Mouse (Mus musculus): ENCODE results near the gene Lbh. TPM values are rescaled to one million over a fixed set of nuclear protein-coding genes. Genes with fewer than 3 reads are reported as not detected.

Lbh gene
- polyA plus RNA-seq, 1 experiment from 2014 or later = 10.5 TPM

DNA sequence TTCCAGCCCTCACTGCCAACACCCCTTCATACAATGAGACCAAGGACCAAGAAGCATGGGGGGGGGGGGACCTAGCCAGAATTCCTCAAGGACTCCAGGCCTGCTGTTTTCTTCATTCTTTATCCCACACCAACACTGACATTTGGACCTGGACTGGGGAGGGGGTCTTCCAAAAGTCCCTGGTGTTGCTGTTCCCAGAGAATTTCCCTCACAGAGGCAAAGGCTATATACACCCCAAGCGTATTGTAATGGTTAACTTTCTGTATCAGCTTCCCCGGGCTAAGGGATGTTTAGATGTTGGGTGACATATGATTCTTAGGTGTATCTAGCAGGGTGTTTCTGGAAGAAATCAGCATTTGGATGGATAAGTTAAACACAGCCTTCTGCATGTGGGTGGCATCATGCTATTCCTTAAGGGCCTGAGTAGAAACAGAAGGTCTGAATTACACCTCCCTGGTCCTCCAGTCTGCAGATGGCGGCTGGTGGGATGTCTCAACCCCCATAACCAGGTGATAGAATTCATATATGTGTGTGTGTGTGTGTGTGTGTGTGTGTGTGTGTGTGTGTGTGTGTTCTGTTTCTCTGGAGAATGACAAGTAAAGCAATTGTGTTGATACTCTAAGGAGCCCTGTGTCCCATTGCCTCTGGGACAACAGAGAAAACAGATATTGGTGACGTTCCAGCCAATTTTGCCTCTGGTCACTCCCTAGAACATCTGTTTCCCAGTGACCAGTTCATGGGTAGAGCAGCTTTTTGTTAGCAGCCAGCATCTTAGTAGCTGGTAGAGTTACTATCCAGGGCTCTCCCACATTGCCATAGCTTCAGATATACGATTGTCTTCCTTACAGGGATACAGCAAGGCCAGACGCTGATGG is 35.9 kb downstream of the Lbh start:
- ATAC-seq (ENCODE audit: low FRiP score, low TSS enrichment) = no peak

DNA sequence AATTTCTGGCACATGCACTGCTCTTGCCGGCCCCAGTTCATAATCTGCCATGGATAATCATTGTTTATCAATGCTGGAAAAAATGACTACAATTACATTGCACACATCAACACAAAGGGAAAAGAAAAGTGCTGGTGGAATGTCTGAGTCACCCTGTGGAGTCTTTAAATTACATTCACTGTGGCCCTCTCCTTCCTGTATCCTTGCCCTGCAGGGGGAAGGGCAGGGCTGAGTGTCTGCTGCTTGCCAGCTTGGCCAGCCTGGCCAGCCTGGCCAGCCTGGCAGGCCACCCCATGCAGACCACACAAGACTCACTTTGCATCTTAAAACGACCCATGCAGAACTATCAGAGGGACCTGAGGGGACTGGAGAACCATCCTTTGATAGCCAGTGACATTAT is 37.4 kb downstream of the Lbh start:
- no peaks in the 10 kb centered on the region for H3K9me3 ChIP-seq (ENCODE audit: control insufficient read depth, low read length)
- no peak for ATAC-seq (ENCODE audit: low FRiP score, low TSS enrichment)
- no peaks in the 10 kb centered on the region for H3K27me3 ChIP-seq (ENCODE audit: control insufficient read depth, insufficient read depth, low read length)
- 0 out of 2 replicates have a peak, but pooled peaks cover 9% of the 10 kb centered on the region for H3K4me1 ChIP-seq (ENCODE audit: control insufficient read depth, insufficient read depth, low read length)
- no peak overlapping the region for H3K9ac ChIP-seq (ENCODE audit: low read depth, low read length)
- no peak overlapping the region for H3K4me2 ChIP-seq (replicated peaks; ENCODE audit: low read depth, low read length)
- WGBS = 68% methylated on average over 2 of the region's 2 CpGs
- H3K36me3 ChIP-seq (ENCODE audit: control insufficient read depth, insufficient read depth, low read length) = no peaks in the 10 kb centered on the region
- H3K27ac ChIP-seq (ENCODE audit: low read depth, low read length) = no peak overlapping the region
- H3K4me3 ChIP-seq (ENCODE audit: low read length) = no peak overlapping the region

More for the DNA sequence above, 35.9 kb downstream of the Lbh start:
- H3K9me3 ChIP-seq (ENCODE audit: control insufficient read depth, low read length) = no peaks in the 10 kb centered on the region
- WGBS = 78% methylated on average over 6 of the region's 6 CpGs
- no peak overlapping the region for H3K9ac ChIP-seq (ENCODE audit: low read depth, low read length)
- no peaks in the 10 kb centered on the region for H3K27me3 ChIP-seq (ENCODE audit: control insufficient read depth, insufficient read depth, low read length)
- H3K4me3 ChIP-seq (ENCODE audit: low read length) = no peak overlapping the region
- no peaks in the 10 kb centered on the region for H3K4me1 ChIP-seq (ENCODE audit: control insufficient read depth, insufficient read depth, low read length)
- no peak overlapping the region for H3K4me2 ChIP-seq (replicated peaks; ENCODE audit: low read depth, low read length)
- H3K36me3 ChIP-seq (ENCODE audit: control insufficient read depth, insufficient read depth, low read length) = no peaks in the 10 kb centered on the region
- H3K27ac ChIP-seq (ENCODE audit: low read depth, low read length) = no peak overlapping the region

DNA sequence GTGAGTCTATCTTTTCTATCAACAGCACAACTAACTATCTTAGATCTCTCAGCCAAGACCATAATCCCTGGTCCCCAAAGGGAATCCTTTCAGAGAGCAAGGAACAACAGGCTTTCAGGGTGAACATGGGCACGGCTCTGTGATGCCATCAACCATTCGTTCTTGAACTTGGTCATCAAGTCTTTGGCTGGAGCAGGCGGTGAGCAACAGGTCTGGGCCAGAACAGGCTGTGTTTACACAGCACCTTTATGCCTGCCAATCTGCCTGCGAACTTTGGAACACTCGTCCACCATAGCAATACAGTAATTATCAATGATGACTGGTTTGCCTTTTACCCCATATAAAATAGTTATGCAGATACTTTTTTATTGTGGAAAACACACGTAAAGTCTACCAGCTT is 38.9 kb downstream of the Lbh start:
- Histone ChIP-seq H3K4me3 (ENCODE audit: low read length) (no peak overlapping the region), H3K27ac (ENCODE audit: low read depth, low read length) (no peak overlapping the region), H3K4me1 (ENCODE audit: control insufficient read depth, insufficient read depth, low read length) (0 out of 2 replicates have a peak, but pooled peaks cover 9% of the 10 kb centered on the region), H3K9me3 (ENCODE audit: control insufficient read depth, low read length) (no peaks in the 10 kb centered on the region), H3K36me3 (ENCODE audit: control insufficient read depth, insufficient read depth, low read length) (no peaks in the 10 kb centered on the region), H3K4me2 (replicated peaks; ENCODE audit: low read depth, low read length) (no peak overlapping the region), H3K9ac (ENCODE audit: low read depth, low read length) (no peak overlapping the region), H3K27me3 (ENCODE audit: control insufficient read depth, insufficient read depth, low read length) (no peaks in the 10 kb centered on the region)
- WGBS = 93% methylated on average over 6 of the region's 6 CpGs
- ATAC-seq (ENCODE audit: low FRiP score, low TSS enrichment) = no peak

DNA sequence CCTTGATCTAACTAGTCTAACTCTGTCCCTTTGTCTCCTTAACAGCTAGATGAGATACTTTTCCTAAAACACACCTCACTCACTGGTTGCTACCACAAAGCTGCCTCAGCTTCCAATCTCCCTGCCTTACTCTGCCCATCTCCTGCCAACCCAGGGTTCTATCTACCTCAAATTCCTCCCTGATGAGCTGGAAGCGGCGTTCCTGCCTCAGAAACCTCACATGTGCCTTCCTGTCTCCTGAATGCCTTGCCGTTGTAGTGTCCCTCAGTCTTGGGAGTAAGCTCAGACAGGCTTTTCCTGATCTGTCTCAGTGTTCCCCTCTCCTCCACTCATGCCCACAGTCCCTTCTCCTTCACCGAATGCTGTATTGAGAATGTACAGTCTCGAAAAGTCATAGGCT is 40.8 kb downstream of the Lbh start:
- Histone ChIP-seq H3K27me3 (ENCODE audit: control insufficient read depth, insufficient read depth, low read length) (no peaks in the 10 kb centered on the region), H3K4me1 (ENCODE audit: control insufficient read depth, insufficient read depth, low read length) (0 out of 2 replicates have a peak, but pooled peaks cover 9% of the 10 kb centered on the region), H3K4me3 (ENCODE audit: low read length) (no peak overlapping the region), H3K4me2 (replicated peaks; ENCODE audit: low read depth, low read length) (no peak overlapping the region), H3K36me3 (ENCODE audit: control insufficient read depth, insufficient read depth, low read length) (no peaks in the 10 kb centered on the region), H3K27ac (ENCODE audit: low read depth, low read length) (no peak overlapping the region), H3K9ac (ENCODE audit: low read depth, low read length) (no peak overlapping the region), H3K9me3 (ENCODE audit: control insufficient read depth, low read length) (no peaks in the 10 kb centered on the region)
- whole genome bisulfite sequencing = 89% methylated on average over 5 of the region's 5 CpGs
- ATAC-seq (ENCODE audit: low FRiP score, low TSS enrichment) = no peak

DNA sequence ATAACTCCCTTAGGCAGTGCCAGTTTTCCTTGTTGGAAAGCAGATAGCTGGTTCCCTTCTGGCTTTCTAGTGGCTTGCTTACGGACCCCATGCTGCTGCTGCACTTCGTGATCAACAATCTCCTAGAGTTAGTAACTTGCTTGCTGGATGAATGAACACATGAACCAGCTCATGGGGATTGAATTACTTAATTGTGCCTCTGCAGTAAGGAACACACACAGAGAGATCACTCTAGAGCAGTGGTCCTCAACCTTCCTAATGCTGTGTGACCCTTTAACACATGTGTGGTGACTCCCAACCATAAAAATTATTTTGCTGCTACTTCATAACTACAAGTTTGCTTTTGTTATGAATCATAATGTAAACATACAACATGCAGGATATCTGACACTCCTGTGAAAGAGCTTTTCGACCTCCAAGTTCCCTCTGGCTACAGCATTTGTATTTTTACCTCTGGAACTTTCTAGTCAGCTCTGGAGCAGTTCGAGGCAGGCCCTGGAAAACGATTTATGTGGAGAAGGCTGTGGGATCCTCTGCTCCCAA is 41.5 kb downstream of the Lbh start:
- Histone ChIP-seq H3K9me3 (ENCODE audit: control insufficient read depth, low read length) (no peaks in the 10 kb centered on the region), H3K4me1 (ENCODE audit: control insufficient read depth, insufficient read depth, low read length) (0 out of 2 replicates have a peak, but pooled peaks cover 9% of the 10 kb centered on the region), H3K27ac (ENCODE audit: low read depth, low read length) (no peak overlapping the region; the same call in 1 of the 2 replicates), H3K4me2 (replicated peaks; ENCODE audit: low read depth, low read length) (no peak overlapping the region), H3K9ac (ENCODE audit: low read depth, low read length) (no peak overlapping the region), H3K36me3 (ENCODE audit: control insufficient read depth, insufficient read depth, low read length) (no peaks in the 10 kb centered on the region), H3K27me3 (ENCODE audit: control insufficient read depth, insufficient read depth, low read length) (no peaks in the 10 kb centered on the region), H3K4me3 (ENCODE audit: low read length) (no peak overlapping the region)
- 50% methylated on average over 5 of the region's 5 CpGs for whole genome bisulfite sequencing
- peak; percentile 68; the same call in 1 of the 2 replicates for ATAC-seq (ENCODE audit: low FRiP score, low TSS enrichment)

DNA sequence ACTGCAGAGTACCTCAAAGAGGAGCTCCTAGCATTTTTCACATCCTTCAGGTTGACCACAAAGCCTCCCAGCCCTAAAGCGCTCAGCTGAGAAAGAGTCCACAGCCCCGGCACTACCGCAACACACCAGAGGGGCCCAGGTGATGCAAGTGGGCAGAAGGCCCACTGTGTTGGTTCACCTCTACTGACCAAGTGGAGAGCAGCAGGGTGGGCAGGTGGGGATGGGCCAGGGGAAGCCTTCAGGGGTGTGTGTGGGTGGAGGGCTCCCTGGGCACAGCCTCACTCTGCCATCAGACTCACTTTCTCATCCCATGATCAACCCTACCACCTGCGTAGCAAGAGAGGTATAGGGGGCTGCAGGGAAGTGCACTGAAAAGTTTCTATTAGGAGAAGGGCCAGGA is 42.1 kb downstream of the Lbh start:
- Histone ChIP-seq H3K4me3 (ENCODE audit: low read length) (no peak overlapping the region), H3K27me3 (ENCODE audit: control insufficient read depth, insufficient read depth, low read length) (no peaks in the 10 kb centered on the region), H3K9me3 (ENCODE audit: control insufficient read depth, low read length) (no peaks in the 10 kb centered on the region), H3K36me3 (ENCODE audit: control insufficient read depth, insufficient read depth, low read length) (no peaks in the 10 kb centered on the region), H3K4me1 (ENCODE audit: control insufficient read depth, insufficient read depth, low read length) (0 out of 2 replicates have a peak, but pooled peaks cover 9% of the 10 kb centered on the region), H3K27ac (ENCODE audit: low read depth, low read length) (no peak overlapping the region), H3K4me2 (replicated peaks; ENCODE audit: low read depth, low read length) (no peak overlapping the region), H3K9ac (ENCODE audit: low read depth, low read length) (no peak overlapping the region)
- WGBS = 77% methylated on average over 4 of the region's 4 CpGs
- ATAC-seq (ENCODE audit: low FRiP score, low TSS enrichment) = no peak; the same call in 1 of the 2 replicates

DNA sequence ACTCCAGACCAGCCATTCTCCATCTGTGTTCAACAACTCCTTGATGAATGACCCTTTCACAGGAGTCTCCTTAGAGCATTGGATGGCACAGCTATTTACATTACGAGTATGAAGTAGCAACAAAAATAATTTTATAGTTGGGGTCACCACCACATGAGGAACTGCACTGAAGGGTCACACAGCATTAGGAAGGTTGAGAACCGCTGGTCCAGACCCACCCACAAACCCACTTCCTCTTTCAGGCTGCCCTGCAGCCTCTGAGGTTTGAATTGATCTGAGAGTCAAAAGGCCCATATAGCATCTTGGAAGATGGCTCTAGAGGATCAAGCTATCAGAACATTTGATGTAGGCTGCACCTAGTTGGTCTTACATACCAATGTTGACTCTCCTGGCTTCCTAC is 42.8 kb downstream of the Lbh start:
- Histone ChIP-seq H3K4me1 (ENCODE audit: control insufficient read depth, insufficient read depth, low read length) (0 out of 2 replicates have a peak, but pooled peaks cover 12% of the 10 kb centered on the region), H3K27me3 (ENCODE audit: control insufficient read depth, insufficient read depth, low read length) (no peaks in the 10 kb centered on the region), H3K27ac (ENCODE audit: low read depth, low read length) (no peak overlapping the region), H3K9me3 (ENCODE audit: control insufficient read depth, low read length) (no peaks in the 10 kb centered on the region), H3K4me3 (ENCODE audit: low read length) (no peak overlapping the region), H3K36me3 (ENCODE audit: control insufficient read depth, insufficient read depth, low read length) (no peaks in the 10 kb centered on the region), H3K9ac (ENCODE audit: low read depth, low read length) (no peak overlapping the region), H3K4me2 (replicated peaks; ENCODE audit: low read depth, low read length) (no peak overlapping the region)
- 73% methylated on average over 2 of the region's 2 CpGs for WGBS
- no peak for ATAC-seq (ENCODE audit: low FRiP score, low TSS enrichment)

DNA sequence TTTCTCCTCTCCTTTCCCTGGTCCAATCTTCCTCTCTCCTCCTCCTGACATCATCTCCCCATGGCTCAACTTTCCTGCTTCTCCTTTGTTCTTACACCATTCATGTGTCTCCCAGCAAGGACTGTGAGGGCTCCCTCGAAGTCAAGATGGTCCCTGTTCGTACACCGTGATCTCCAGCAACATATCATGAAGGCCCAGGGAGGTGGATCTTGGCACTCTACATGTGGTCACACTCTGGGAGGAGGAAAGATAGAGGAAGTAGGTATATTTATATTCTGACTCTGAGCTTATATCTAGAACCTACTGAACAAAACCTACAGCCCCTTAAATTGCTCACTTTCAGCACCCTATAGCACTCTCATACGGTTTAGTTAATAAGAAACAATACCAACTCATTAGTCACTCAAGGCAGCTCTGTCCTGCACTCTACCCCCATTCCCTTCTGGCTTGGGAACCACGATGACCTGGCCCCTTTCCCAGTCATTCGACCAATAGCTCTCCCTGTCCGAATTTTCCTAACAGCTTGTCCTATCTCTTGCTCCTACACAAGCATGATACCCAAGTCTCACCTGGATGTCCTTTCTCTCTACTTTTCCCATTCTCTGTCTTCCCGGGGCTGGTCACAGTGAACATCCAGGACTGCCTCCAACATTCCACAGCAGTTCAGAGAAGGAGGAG is 44.0 kb downstream of the Lbh start:
- H3K4me2 ChIP-seq (replicated peaks; ENCODE audit: low read depth, low read length) = no peak overlapping the region
- no peaks in the 10 kb centered on the region for H3K36me3 ChIP-seq (ENCODE audit: control insufficient read depth, insufficient read depth, low read length)
- WGBS = 84% methylated on average over 8 of the region's 8 CpGs
- H3K27ac ChIP-seq (ENCODE audit: low read depth, low read length) = no peak overlapping the region
- ATAC-seq (ENCODE audit: low FRiP score, low TSS enrichment) = no peak
- no peak overlapping the region for H3K9ac ChIP-seq (ENCODE audit: low read depth, low read length)
- no peaks in the 10 kb centered on the region for H3K27me3 ChIP-seq (ENCODE audit: control insufficient read depth, insufficient read depth, low read length)
- H3K4me3 ChIP-seq (ENCODE audit: low read length) = no peak overlapping the region
- no peaks in the 10 kb centered on the region for H3K9me3 ChIP-seq (ENCODE audit: control insufficient read depth, low read length)
- 0 out of 2 replicates have a peak, but pooled peaks cover 12% of the 10 kb centered on the region for H3K4me1 ChIP-seq (ENCODE audit: control insufficient read depth, insufficient read depth, low read length)
